Mouse (Mus musculus) erythroblast, embryonic 14.5 days (primary cell): Measurements from ENCODE around the gene Ddx20.

ENCODE experiments used
- GATA1 ChIP-seq: IDR thresholded peaks from 2 replicates; pipeline ENCODE4 v1.6.1; 2012; ENCODE audit warnings: low read length, inconsistent platforms, mixed read lengths
- TAL1 ChIP-seq: IDR thresholded peaks from 3 replicates; pipeline ENCODE4 v1.6.1; 2012; ENCODE audit warnings: low read length, inconsistent platforms, mixed read lengths

- TF ChIP-seq GATA1 (no peak), TAL1 (no peak)
Observed at GRCm38 (mm10) chr3:105714091-105714819, 26.9 kb upstream of the Ddx20 start.
